Mouse (Mus musculus) c-Kit-positive CD71-positive TER-119-negative erythroid progenitor cells, embryonic 14.5 days (primary cell): ENCODE data around the gene Gtdc1.

Source experiments
- DNase-seq: peaks from one replicate; pipeline ENCODE4 v3.0.0-alpha.2; 2013; ENCODE audit warnings: low read depth

Gene Gtdc1

DNA sequence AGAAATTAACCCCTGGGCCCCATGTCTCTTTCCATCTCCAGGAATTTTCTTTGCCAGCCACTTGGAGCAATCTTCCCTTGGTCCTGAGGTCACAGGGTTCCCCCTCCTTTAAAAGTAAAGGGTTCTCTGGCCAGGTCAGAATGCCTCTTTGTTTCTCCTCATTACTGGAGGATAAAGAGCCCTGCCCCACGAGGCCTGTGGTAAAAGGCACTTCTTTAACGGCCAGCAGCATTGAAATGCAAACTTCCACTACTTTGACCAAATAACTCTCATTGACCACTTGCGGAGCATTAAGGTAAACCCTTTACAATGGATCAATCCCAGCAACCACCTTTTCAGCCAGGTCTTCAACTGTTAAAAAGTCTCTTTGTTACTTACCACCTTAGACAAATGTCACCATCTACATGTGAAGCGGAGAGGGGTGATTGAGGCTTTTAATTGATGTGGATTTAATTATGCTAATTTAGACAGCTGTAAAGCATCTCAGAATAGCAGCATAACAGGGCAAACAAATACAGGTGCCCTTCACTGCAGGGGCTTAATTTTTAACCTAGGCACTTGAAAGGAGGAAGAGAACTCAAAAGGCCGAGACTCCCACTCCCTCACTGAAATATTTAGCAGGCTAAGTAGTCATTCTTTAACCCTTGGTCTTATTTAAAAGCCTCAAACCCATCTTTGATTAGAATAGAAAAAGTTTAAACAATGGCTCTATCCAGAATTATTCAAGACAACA, 402.1 kb downstream of the Gtdc1 start:
- no peak for DNase-seq

DNA sequence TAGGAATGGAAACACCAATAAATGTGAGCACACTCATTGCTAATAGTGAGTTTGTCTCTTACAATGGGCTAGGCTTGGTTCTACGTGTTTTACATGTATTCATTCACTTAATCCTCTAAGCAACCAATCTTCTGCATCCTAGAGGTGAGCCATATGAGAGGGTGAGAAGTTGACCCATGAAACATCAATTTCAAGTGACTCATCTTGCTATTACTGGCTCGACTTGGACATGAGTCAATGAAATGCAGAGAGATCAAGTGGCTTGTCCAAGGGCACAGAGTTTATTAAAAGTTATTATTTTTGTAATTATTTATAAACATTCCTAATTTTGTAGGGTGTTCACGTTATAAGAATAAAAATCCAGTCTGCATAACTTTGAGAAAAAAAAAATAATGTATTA, 408.2 kb downstream of the Gtdc1 start:
- no peak for DNase-seq

DNA sequence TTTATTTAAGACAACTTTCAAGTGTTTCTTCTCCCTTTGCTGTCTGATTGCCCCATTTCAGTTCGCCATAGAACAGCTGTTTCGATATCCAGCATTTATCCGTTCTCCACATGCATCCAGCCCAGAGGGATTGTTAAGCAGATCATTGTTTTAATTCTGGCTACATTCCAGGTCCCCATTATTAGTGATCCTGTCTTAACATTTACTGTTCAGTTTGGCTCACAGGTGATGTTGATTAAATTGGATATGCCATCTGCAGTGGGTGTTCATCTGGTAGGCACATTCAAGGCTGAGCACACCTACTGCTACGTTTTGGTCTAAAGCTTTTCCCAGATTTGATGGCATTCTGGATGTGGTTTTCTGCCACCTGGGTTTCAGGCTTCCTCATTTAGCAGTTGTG, 409.4 kb downstream of the Gtdc1 start:
- no peak for DNase-seq
